Mouse (Mus musculus): Measurements from ENCODE around the gene Med20. TPM values are rescaled to one million over a fixed set of nuclear protein-coding genes. Genes with fewer than 3 reads are reported as not detected.

Gene Med20
- polyA plus RNA-seq, 1 experiment from 2014 or later: 48.0 TPM

Other genes starting within 250 kb of the Med20 start
- gene Mrps10, start 242.7 kb upstream of the Med20 start, polyA plus RNA-seq (2014; fragmentation: Nextera tagmentation; extraction: Ambion mirVana): 74.1 and 75.2 TPM in 2 replicates
- gene Guca1b, start 226.2 kb upstream of the Med20 start, polyA plus RNA-seq (2014; fragmentation: Nextera tagmentation; extraction: Ambion mirVana): 0.41 and 1.6 TPM in 2 replicates
- gene Guca1a, start 211.0 kb upstream of the Med20 start, polyA plus RNA-seq (2014; fragmentation: Nextera tagmentation; extraction: Ambion mirVana): 0.83 and 0.84 TPM in 2 replicates
- gene AI661453, start 175.0 kb upstream of the Med20 start, polyA plus RNA-seq (2014; fragmentation: Nextera tagmentation; extraction: Ambion mirVana): 0.43 and 0.93 TPM in 2 replicates
- 0.25 and 0.66 TPM in 2 replicates for gene 1700001C19Rik, start 174.2 kb upstream of the Med20 start, polyA plus RNA-seq (2014; fragmentation: Nextera tagmentation; extraction: Ambion mirVana)
- 27.6 and 29.4 TPM in 2 replicates for gene Taf8, start 109.3 kb upstream of the Med20 start, polyA plus RNA-seq (2014; fragmentation: Nextera tagmentation; extraction: Ambion mirVana)
- 291 and 294 TPM in 2 replicates for gene Ccnd3, start 106.5 kb upstream of the Med20 start, polyA plus RNA-seq (2014; fragmentation: Nextera tagmentation; extraction: Ambion mirVana)
- gene Bysl, start 90 bp upstream of the Med20 start, polyA plus RNA-seq (2014; fragmentation: Nextera tagmentation; extraction: Ambion mirVana): 30.4 and 31.4 TPM in 2 replicates
- 0.98 and 1.9 TPM in 2 replicates for gene Gm20517, start within 50 bp of the Med20 start, polyA plus RNA-seq (2014; fragmentation: Nextera tagmentation; extraction: Ambion mirVana)
- 4.3 and 5.2 TPM in 2 replicates for gene Usp49, start 19.1 kb downstream of the Med20 start, polyA plus RNA-seq (2014; fragmentation: Nextera tagmentation; extraction: Ambion mirVana)
- 394 and 398 TPM in 2 replicates for gene Tomm6, start 76.8 kb downstream of the Med20 start, polyA plus RNA-seq (2014; fragmentation: Nextera tagmentation; extraction: Ambion mirVana)
- gene Frs3, start 77.4 kb downstream of the Med20 start, polyA plus RNA-seq (2014; fragmentation: Nextera tagmentation; extraction: Ambion mirVana): 3.5 and 3.6 TPM in 2 replicates
- gene Gm21981, start 82.9 kb downstream of the Med20 start, polyA plus RNA-seq (2014; fragmentation: Nextera tagmentation; extraction: Ambion mirVana): 1.7 and 2.4 TPM in 2 replicates
- 0.27 and 0.89 TPM in 2 replicates for gene Prickle4, start 83.2 kb downstream of the Med20 start, polyA plus RNA-seq (2014; fragmentation: Nextera tagmentation; extraction: Ambion mirVana)
- 0.15 TPM in 1 of 2 replicates, not detected in the other for gene Pgc, start 115.3 kb downstream of the Med20 start, polyA plus RNA-seq (2014; fragmentation: Nextera tagmentation; extraction: Ambion mirVana)
- 2.1 and 2.8 TPM in 2 replicates for gene Tfeb, start 125.4 kb downstream of the Med20 start, polyA plus RNA-seq (2014; fragmentation: Nextera tagmentation; extraction: Ambion mirVana)
- gene Mdfi, start 223.1 kb downstream of the Med20 start, polyA plus RNA-seq (2014; fragmentation: Nextera tagmentation; extraction: Ambion mirVana): 75.2 and 95.7 TPM in 2 replicates